Mouse (Mus musculus) heart, embryonic 12.5 days (tissue): ENCODE data around the gene Rassf1. TPM values are rescaled to one million over a fixed set of nuclear protein-coding genes. Genes with fewer than 3 reads are reported as not detected.

Experiments used
- ATAC-seq: fragments of 200-750 bp; cut with Nextera tagmentation; 2 replicates; pipeline ENCODE4 v1.8.0; 2017; ENCODE audit warnings: moderate TSS enrichment, moderate library complexity; ENCODE audit not compliant: insufficient number of reproducible peaks, low FRiP score
- H3K27ac ChIP-seq: fragments of 300-500 bp; sonication (generic); 2 replicates; pipeline ENCODE4 v1.5.1; 2016; ENCODE audit warnings: mild to moderate bottlenecking, moderate library complexity; ENCODE audit not compliant: poor library complexity, severe bottlenecking
- H3K27me3 ChIP-seq: fragments of 300-500 bp; sonication (generic); replicated peaks from 2 replicates; pipeline ENCODE4 v1.6.1; 2016; ENCODE audit warnings: mild to moderate bottlenecking, moderate library complexity
- H3K36me3 ChIP-seq: fragments of 300-500 bp; sonication (generic); 2 replicates; pipeline ENCODE4 v1.6.1; 2016; ENCODE audit warnings: mild to moderate bottlenecking, moderate library complexity
- H3K4me1 ChIP-seq: fragments of 300-500 bp; sonication (generic); replicated peaks from 2 replicates; pipeline ENCODE4 v1.6.1; 2016; ENCODE audit warnings: mild to moderate bottlenecking
- H3K4me2 ChIP-seq: fragments of 300-500 bp; sonication (generic); 2 replicates; pipeline ENCODE4 v1.6.1; 2016; ENCODE audit warnings: mild to moderate bottlenecking, moderate library complexity
- H3K4me3 ChIP-seq: fragments of 300-500 bp; sonication (generic); 2 replicates; pipeline ENCODE4 v1.5.1; 2016; ENCODE audit warnings: mild to moderate bottlenecking
- H3K9ac ChIP-seq: fragments of 300-500 bp; sonication (generic); 2 replicates; pipeline ENCODE4 v1.6.1; 2016; ENCODE audit warnings: mild to moderate bottlenecking, moderate library complexity
- H3K9me3 ChIP-seq: fragments of 300-500 bp; sonication (generic); replicated peaks from 2 replicates; pipeline ENCODE4 v1.6.1; 2016; ENCODE audit warnings: mild to moderate bottlenecking, moderate library complexity
- WGBS: fragments of 180-500 bp; shearing (Covaris S2); methylation state at CpG from one replicate; pipeline ENCODE4 v1.1.7; 2016; 5-methylcytosine and 5-hydroxymethylcytosine counted together
- polyA plus RNA-seq: library from polyadenylated mRNA; unstranded; fragments of >200 nt; fragmentation: Nextera tagmentation; extraction: Ambion mirVana; gene quantifications from 2 replicates; pipeline ENCODE4 v1.2.1, GENCODE M21; 2016

Gene Rassf1
- polyA plus RNA-seq, 1 experiment from 2014 or later: 48.2 TPM

DNA sequence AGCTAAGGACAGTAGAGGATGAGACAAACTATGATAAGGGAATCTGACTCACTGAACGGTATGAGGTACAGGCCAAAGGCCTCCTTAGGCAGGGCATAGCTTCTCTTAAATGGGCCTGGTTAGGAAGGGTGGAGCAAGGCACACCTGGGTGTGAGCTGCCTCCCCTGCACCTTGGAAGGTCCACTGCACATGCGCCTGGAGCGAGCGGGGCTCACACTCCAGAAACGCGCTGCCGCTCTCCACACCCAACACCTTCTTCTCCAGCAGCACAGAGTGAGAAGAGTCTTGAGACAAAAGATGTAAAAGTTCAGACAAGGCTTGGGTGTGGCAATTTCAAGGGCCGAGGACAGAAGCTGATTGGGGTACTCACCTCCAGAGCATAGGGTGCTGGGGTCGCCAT, 48.1 kb downstream of the Rassf1 start:
- no peak for ATAC-seq
- Histone ChIP-seq H3K4me2 (no peak overlapping the region), H3K4me1 (peaks cover 36% of the 10 kb centered on the region), H3K27me3 (peaks cover 40% of the 10 kb centered on the region), H3K27ac (no peak overlapping the region), H3K4me3 (no peak overlapping the region), H3K36me3 (peaks cover 8% of the 10 kb centered on the region; the same call in 1 of the 2 replicates), H3K9ac (no peak overlapping the region), H3K9me3 (no peaks in the 10 kb centered on the region)
- 77% methylated on average over 9 of the region's 9 CpGs for WGBS

DNA sequence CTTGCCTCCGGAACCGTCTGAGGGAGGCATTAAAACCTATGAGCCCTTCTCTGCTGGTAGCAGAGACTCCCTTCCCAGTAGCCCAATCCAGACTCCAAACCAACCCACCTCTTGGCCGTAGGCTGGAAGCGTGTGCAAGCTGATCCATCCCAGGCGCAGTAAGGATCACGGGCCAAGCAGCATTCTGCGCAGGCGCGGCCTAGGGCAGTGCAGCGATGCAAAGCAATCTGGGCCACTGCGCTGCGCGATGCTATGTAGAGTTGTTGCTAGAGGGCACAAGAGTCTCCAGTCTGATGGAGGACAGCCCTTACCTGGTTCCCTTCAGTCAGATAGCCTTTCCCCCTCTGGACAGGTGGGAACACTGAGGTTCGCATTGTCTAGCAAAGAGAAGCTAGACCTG, 48.5 kb downstream of the Rassf1 start:
- no peak overlapping the region for H3K4me3 ChIP-seq
- no peaks in the 10 kb centered on the region for H3K9me3 ChIP-seq
- no peak overlapping the region for H3K9ac ChIP-seq
- no peak overlapping the region for H3K27ac ChIP-seq
- H3K36me3 ChIP-seq: peaks cover 4% of the 10 kb centered on the region; the same call in 1 of the 2 replicates
- peaks cover 40% of the 10 kb centered on the region for H3K4me1 ChIP-seq
- H3K4me2 ChIP-seq: no peak overlapping the region
- WGBS: 52% methylated on average over 14 of the region's 14 CpGs
- H3K27me3 ChIP-seq: peaks cover 40% of the 10 kb centered on the region
- ATAC-seq: no peak

DNA sequence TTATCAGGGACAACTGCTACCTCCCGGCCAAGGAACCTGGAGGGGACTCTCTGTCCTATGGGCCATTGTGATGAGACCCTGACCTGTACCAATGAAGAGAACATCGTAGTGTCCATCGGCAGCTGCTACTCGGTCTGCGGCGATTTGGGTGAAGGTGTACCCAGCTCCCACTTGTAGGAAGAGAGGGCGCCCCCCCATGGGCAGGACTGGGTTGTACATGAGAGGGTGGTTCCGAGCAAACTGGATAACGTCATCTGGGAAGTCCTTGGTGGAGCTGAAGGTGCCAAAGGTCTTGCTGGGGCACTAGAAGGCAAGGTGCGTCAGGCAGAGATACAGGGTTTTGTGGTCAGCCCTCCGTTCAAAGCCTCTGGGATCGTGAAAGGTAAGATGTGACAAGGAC, 49.4 kb downstream of the Rassf1 start:
- Histone ChIP-seq H3K4me1 (peaks cover 47% of the 10 kb centered on the region), H3K4me3 (no peak overlapping the region), H3K27me3 (peaks cover 45% of the 10 kb centered on the region), H3K9ac (no peak overlapping the region), H3K27ac (no peak overlapping the region), H3K4me2 (no peak overlapping the region), H3K36me3 (0 out of 2 replicates have a peak, but pooled peaks cover 3% of the 10 kb centered on the region), H3K9me3 (no peaks in the 10 kb centered on the region)
- no peak for ATAC-seq
- 78% methylated on average over 12 of the region's 12 CpGs for WGBS

DNA sequence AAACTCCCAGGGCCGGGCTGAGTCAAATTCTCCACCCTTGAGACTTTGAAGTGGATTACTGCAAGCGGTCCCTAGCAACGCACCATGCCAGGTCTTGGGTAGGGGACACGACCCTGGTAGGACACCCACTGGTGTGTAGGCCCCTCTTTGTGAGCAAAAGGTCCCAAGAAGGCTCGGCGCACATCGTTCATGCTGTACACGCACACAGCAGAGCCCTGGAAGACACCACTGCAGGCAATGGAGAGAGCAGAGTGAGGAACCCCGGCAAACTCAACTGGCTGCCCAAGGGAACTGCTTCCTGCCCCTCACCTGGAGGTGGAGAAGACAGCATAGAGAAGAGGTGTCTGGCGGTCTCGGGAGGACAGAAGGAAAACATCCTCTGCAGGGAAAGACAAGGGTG, 49.9 kb downstream of the Rassf1 start:
- ATAC-seq: no peak
- Histone ChIP-seq H3K9me3 (no peaks in the 10 kb centered on the region), H3K9ac (no peak overlapping the region), H3K36me3 (no peaks in the 10 kb centered on the region), H3K27ac (no peak overlapping the region), H3K27me3 (peaks cover 45% of the 10 kb centered on the region), H3K4me2 (no peak overlapping the region), H3K4me1 (peaks cover 45% of the 10 kb centered on the region), H3K4me3 (no peak overlapping the region)
- 84% methylated on average over 11 of the region's 11 CpGs for WGBS

DNA sequence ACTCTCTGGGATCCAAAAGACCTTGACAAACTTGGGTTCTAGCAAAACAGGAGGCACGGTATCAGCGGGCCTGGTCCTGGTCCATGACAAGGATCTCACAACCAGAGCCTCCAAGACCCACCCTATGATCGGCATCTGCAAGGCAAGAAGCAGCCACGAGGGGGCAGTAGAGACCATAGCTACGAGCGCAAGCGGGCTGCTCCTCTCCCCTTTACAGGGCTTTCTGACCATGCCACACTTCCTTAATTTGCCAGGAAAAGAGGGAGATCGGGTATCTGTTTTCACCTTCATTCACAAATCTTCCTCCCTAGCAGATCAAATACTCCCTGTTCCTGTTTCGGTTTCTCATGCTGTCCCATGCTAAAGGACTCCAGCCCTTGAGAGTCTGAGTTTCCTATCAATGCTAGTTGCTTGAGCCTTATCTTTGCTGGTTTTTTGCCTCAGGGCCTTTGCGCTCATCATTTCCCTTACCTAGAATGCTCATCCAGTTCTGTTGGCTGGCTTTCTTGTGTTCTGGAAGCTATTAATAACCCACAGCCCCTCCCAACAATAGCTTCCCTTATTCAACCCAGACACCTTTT, 50.8 kb downstream of the Rassf1 start:
- Histone ChIP-seq H3K9ac (no peak overlapping the region), H3K4me1 (peaks cover 46% of the 10 kb centered on the region), H3K36me3 (no peaks in the 10 kb centered on the region), H3K9me3 (no peaks in the 10 kb centered on the region), H3K4me3 (no peak overlapping the region), H3K27me3 (peaks cover 45% of the 10 kb centered on the region), H3K27ac (no peak overlapping the region), H3K4me2 (no peak overlapping the region)
- ATAC-seq: peak; percentile 64; the same call in 1 of the 2 replicates
- 6% methylated on average over 10 of the region's 10 CpGs for WGBS

DNA sequence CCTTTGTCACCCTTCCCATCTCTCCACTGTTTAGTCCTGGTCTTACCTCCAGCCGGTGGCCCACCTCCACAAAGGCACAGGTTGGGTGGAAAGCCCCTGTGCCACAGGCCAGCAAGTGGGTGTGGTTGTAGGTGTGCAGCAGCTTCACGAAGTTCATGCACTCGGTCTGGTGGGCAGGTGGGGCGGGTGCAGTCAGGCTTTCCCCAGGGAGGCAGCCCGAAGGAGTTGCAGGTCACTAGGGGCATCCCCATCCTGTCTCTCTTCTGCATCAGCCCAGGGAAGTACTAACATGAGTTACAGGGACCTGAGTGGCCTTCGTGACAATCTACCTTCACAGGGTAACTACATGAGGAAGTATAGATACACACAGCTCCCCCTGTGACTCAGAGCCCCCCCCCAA, 51.9 kb downstream of the Rassf1 start:
- Histone ChIP-seq H3K27me3 (peaks cover 45% of the 10 kb centered on the region), H3K4me1 (peaks cover 49% of the 10 kb centered on the region), H3K27ac (no peak overlapping the region), H3K9me3 (no peaks in the 10 kb centered on the region), H3K9ac (no peak overlapping the region; the same call in 1 of the 2 replicates), H3K36me3 (no peaks in the 10 kb centered on the region), H3K4me2 (no peak overlapping the region), H3K4me3 (no peak overlapping the region)
- WGBS: 73% methylated on average over 6 of the region's 6 CpGs
- no peak for ATAC-seq

DNA sequence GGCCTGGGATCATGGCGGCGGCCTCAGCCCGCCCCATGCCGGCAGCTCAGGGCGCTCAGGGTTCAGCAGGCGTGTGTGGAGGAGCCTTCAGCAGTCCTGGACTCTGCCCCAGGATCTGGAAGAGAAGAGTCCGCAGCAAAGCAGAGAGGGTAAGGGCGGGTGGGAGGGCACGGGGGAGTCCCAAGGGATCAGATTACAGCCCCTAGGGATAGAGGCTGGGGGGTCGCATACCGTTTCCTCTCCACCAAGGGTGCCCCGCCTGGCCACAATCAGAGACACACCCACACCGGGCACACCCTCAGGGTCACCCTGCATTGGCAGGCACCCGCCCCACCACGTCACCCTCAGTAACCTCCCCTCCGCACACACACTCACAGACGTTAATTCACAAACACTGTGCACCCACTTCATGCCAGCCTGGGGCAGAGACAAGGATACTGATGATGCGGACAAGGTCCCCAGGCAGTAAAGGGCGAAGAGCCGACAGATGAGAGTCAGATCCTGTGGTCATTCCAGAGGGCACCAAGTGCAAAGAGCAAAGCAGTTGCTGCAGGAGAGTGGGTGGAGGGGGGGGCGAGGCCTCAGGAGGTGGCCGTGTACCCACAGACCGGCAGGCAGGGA, 53.8 kb downstream of the Rassf1 start:
- Histone ChIP-seq H3K27me3 (peaks cover 28% of the 10 kb centered on the region), H3K4me2 (peak overlapping the region; percentile 33), H3K4me3 (no peak overlapping the region), H3K9me3 (no peaks in the 10 kb centered on the region), H3K27ac (no peak overlapping the region; the same call in 1 of the 2 replicates), H3K36me3 (no peaks in the 10 kb centered on the region), H3K9ac (no peak overlapping the region), H3K4me1 (peaks cover 66% of the 10 kb centered on the region)
- WGBS: 36% methylated on average over 23 of the region's 23 CpGs
- no peak for ATAC-seq

DNA sequence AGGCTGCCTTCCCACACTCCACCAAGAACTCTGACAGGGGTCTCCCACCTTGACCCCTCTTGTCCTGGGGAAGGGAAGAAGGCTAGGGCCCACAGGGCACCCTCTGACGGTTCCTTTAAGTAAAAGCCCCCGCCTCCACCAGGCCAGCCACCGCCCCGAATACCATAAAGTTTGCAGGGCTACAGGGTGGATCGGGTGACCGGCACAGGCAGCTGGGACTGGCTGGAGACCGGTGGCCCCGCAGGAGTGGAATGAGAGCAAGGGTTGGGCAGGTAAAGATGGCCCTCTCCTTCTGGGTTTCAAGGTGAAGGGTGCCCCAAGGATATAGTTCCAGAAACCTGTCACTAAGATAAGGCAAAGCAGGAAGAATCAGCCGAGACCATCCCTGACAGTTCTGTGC, 55.2 kb downstream of the Rassf1 start:
- Histone ChIP-seq H3K9me3 (no peaks in the 10 kb centered on the region), H3K27ac (peak overlapping the region; percentile 22; the same call in 1 of the 2 replicates), H3K4me1 (peaks cover 77% of the 10 kb centered on the region), H3K27me3 (peaks cover 14% of the 10 kb centered on the region), H3K9ac (peak overlapping the region; percentile 63), H3K4me3 (peak overlapping the region; percentile 29), H3K36me3 (no peaks in the 10 kb centered on the region), H3K4me2 (peak overlapping the region; percentile 62)
- no peak for ATAC-seq
- 15% methylated on average over 9 of the region's 9 CpGs for WGBS

DNA sequence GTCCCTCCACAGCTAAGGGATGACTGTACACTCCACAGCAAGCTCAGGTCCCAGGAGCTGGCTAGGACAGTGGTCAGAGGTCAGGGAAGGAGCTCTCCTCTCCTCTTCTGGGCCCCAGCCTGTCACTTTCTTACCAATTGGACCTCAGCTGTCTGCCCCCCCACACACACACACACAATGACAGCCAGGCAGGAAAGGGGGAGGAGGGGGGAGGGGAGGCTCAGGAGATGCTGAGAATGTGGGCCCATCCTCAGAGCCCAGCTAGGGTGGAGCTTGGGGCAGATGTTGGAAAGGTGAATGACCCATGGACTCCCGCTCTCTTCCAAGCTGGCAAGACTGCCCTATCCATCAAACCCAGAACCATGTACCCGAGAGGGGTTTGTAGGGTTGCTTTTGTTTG, 55.7 kb downstream of the Rassf1 start:
- no peaks in the 10 kb centered on the region for H3K36me3 ChIP-seq
- H3K4me1 ChIP-seq: peaks cover 82% of the 10 kb centered on the region
- H3K27ac ChIP-seq: peak overlapping the region; percentile 49; the same call in 1 of the 2 replicates
- peak overlapping the region; percentile 62 for H3K4me2 ChIP-seq
- 71% methylated on average over 2 of the region's 2 CpGs for WGBS
- no peak for ATAC-seq
- H3K4me3 ChIP-seq: peak overlapping the region; percentile 29
- no peaks in the 10 kb centered on the region for H3K9me3 ChIP-seq
- H3K27me3 ChIP-seq: peaks cover 11% of the 10 kb centered on the region; the same call in 1 of the 2 replicates
- peak overlapping the region; percentile 63 for H3K9ac ChIP-seq

DNA sequence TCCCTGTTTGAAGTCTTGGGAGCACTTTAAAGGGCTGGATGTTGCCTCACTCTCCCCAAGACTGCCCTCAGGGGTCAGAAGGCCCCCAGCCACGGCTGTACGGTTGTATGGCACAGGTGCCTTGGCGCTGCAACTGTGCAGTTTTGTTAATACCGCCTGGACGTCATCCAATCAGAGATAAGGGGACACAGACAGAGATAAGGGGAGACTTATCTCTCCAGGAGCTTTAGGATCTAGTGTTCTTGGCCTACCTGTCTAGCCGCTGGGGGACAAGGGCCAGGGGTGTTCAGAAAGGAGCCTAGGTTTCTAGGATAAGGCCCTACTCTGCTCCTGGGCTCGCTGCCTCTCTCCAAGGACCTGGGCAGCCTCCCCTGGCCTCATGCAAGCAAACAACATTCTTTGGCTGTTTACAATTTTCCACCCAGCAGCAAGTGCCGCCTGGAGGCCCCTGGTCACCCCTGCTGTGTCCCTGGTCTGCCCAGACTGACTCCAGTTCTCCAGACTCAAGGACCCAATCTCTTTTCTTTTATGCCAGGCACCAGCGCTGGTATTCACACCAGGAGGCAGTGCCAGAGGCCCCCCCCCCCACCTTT, 56.4 kb downstream of the Rassf1 start:
- H3K36me3 ChIP-seq: no peaks in the 10 kb centered on the region
- WGBS: 32% methylated on average over 9 of the region's 9 CpGs
- H3K4me3 ChIP-seq: no peak overlapping the region
- H3K4me1 ChIP-seq: peaks cover 82% of the 10 kb centered on the region
- peak overlapping the region; percentile 49 for H3K27ac ChIP-seq
- H3K9me3 ChIP-seq: no peaks in the 10 kb centered on the region
- ATAC-seq: no peak
- peak overlapping the region; percentile 63 for H3K9ac ChIP-seq
- H3K27me3 ChIP-seq: peaks cover 11% of the 10 kb centered on the region; the same call in 1 of the 2 replicates
- peak overlapping the region; percentile 62 for H3K4me2 ChIP-seq

DNA sequence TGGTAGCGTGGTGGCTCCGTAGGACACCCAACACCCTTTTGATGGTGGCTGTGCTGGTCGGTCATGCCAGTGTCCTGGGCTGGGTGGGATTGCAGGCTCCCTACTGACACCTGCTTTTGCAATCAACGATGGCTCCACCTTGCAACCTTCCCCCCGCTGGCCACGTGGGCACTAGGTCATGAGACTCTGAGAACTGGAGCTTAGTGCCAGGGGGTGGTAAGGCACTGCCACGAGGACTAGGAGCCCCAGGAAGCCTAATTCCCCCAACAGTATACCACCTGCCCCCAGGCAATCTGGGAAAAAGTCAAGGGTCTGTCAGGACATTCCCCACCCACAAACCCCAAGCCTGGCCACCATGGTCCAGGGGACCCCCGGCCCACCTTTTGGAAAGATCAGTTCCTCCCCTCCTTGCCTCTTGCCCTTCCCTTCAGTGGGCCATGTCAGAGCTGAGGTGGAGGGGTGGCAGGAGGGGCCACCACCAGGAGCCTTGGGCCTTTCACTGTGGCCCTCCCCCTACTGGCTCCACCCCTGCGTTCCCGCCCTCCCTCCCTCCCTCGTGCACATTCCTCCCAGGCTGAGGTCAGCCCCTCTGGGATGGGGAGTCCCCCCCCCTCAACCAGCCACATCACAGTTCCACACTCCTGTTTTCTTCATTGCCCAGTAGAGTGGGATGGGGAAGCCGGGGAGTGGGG, 57.5 kb downstream of the Rassf1 start, which contains the start of gene Sema3b:
Sema3b (minus strand) TSS at position 489 of the 692 bp plus-strand sequence.
- H3K4me2 ChIP-seq: peak within 1 kb of the TSS; percentile 62
- H3K27ac ChIP-seq: peak within 1 kb of the TSS; percentile 49
- peaks cover 3% of the 10 kb centered on the region for H3K36me3 ChIP-seq
- peaks cover 10% of the 10 kb centered on the region; the same call in 1 of the 2 replicates for H3K27me3 ChIP-seq
- 43% methylated on average over 12 of the region's 12 CpGs for WGBS
- ATAC-seq: no peak
- no peaks in the 10 kb centered on the region for H3K9me3 ChIP-seq
- H3K4me1 ChIP-seq: peaks cover 82% of the 10 kb centered on the region
- H3K4me3 ChIP-seq: no peak within 1 kb of the TSS
- peak within 1 kb of the TSS; percentile 63 for H3K9ac ChIP-seq
